Mouse (Mus musculus): ENCODE results near the gene Gm9639.
"Not testable (repeated sequence)": the region's sequence is repeated elsewhere in the genome, so short reads cannot be mapped to it uniquely, and the experiment has no call there.

Gm9639 gene

GRCm38 (mm10) chr10:77753448-77753847 lies 41.4 kb downstream of the Gm9639 start:
- DNase-seq (ENCODE audit: low read depth, low spot score) = peak; percentile 28

DNA sequence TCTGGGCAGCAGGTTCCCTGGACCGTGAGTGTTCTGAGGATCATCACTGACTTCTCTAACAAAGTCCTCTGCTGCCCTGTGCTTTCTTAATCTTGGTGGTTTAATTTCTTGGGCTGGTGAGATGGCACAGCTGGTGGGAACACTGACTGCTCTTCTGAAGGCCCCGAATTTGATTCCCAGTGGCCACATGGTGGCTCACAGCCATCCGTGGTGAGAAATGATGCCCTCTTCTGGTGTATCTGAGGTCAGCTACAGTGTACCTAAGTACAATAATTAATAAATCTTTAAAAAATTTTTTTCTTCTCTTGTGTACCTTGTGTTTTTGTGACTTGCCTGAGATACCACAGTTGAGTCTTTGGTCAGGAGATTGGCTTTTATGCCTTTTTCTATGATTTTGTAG lies 42.6 kb downstream of the Gm9639 start:
- DNase-seq (ENCODE audit: low read depth, low spot score) = not testable (repeated sequence)

GRCm38 (mm10) chr10:77751254-77751653 lies 43.6 kb downstream of the Gm9639 start, which contains the start of gene Gm9736:
TSS of gene Gm9736 (minus strand) at chr10:77751354.
- not testable (repeated sequence) for DNase-seq (ENCODE audit: low read depth, low spot score)

- not testable (repeated sequence) for DNase-seq (ENCODE audit: low read depth, low spot score)
Measured at GRCm38 (mm10) chr10:77750686-77751085, 44.2 kb downstream of the Gm9639 start.

Measured in ES-CJ7 (cell line).